Mouse (Mus musculus) heart, adult 2 months (tissue): ENCODE measurements at regions not wholly inside any gene's neighbourhood (a gene's known extent, or its start where the extent isn't known, plus 50 kb on each side); places are given as distances from the start of the nearest gene placed in this dataset.

ENCODE experiments used
- CTCF ChIP-seq: fragments of 200-600 bp; IDR thresholded peaks from 2 replicates; pipeline ENCODE4 v1.8.1; 2022; ENCODE audit warnings: antibody characterized with exemption, mild to moderate bottlenecking, moderate library complexity
- EP300 ChIP-seq: fragments of 200-500 bp; IDR thresholded peaks from 2 replicates; pipeline ENCODE4 v1.6.1; 2011; ENCODE audit warnings: low read depth, low read length, control low read depth; ENCODE audit not compliant: insufficient read depth
- POLR2A ChIP-seq: fragments of 200-500 bp; IDR thresholded peaks from 2 replicates; pipeline ENCODE4 v1.6.1; 2011; ENCODE audit warnings: mild to moderate bottlenecking, low read depth, low read length, control low read depth; ENCODE audit not compliant: insufficient read depth

DNA sequence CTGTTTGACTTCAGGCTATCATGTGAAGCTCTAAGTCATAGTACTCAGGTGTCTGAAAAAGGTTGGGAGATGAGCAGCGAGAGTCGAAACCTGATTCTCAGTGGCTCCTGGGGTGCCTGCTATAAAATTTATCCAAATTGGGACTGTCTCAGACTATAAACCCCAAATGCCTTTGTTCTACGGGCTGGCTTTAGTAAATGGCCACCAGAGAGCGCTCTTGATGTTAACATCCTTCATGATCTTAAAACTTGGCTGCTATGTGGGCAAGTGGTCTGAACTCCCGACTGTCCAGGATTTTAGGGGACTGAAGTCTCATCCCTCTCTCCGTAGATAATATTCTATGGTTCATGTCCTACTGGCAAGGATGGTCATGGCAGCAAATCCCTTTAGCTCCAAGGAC is 94.8 kb upstream of the Tom1l1 start:
- TF ChIP-seq CTCF = peak; percentile 55
- TF ChIP-seq EP300 = no peak
- TF ChIP-seq POLR2A = no peak
